In the genomic region with DNA sequence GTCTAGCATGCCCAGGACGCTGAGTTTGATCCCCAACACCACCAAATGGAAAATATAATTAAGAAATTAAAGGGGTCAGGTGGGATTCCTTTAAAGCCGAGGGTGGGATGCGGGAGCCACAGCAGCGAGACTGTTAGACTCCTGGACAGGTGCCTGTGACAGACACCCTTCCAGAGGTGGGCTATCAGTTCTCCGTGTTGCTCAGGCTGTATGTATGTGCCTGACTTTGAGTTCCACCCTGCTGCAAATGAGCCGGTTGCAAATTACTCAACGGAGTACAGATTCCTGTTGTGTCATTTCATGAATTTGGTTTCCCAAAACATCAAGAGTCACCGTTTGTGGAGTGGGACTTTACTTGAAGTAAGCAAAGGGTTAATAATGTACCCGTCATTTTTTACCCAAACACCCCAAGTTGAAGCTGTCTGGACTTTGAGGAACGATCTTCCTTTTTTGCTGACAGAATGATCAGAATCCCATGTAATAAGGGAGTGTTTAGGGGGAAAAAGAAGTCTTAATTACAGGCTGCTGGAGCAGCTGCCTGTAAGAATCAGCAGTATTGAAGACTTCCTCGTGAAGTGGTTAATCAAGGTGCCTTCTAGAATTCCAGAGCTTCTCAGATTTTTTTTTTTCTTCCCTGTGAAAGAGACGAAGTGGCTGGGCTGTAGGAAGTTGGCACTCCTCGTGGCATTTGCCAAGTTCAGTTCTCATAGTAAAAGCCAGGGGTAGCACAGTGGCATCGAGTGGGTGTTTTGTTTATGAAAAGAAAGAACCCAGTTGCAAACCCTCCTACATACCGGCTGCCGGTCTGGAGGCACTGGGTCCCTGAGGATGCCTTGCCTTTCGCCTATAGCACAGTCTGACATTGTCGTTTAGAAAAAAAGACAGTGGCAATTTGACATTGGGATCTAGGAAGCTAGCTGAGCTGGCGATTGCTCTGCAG, we compare ENCODE assay signal across 8 mouse cellular contexts. TPM values are rescaled to one million over a fixed set of nuclear protein-coding genes. Genes with fewer than 3 reads are reported as not detected.
DNase-seq lines count a peak whose midpoint lies in the region; ATAC-seq and TF ChIP-seq lines count a peak whose summit lies in the region.

No protein-coding gene starts in this region.

- H3K4me1 ChIP-seq in forebrain, embryonic 10.5 days, result peaks cover 45% of the 10 kb centered on the region
- peaks cover 58% of the 10 kb centered on the region for H3K4me1 ChIP-seq in limb, embryonic 12.5 days (replicated peaks)
- peaks cover 53% of the 10 kb centered on the region for H3K4me1 ChIP-seq in neural tube, embryonic 13.5 days (replicated peaks)

- H3K4me3 ChIP-seq in gastrocnemius, adult 2 months, result peak overlapping the region; percentile 92
- H3K4me3 ChIP-seq in C2C12 (ENCODE audit: insufficient read depth, poor library complexity, severe bottlenecking), result peak overlapping the region; percentile 72
- peak overlapping the region; percentile 95 for H3K4me3 ChIP-seq in forebrain, embryonic 10.5 days
- H3K4me3 ChIP-seq in limb, embryonic 12.5 days (replicated peaks), result peak overlapping the region; percentile 88
- H3K4me3 ChIP-seq in neural tube, embryonic 13.5 days, result peak overlapping the region; percentile 87

- H3K9ac ChIP-seq in limb, embryonic 12.5 days (replicated peaks), result peak overlapping the region; percentile 83; the same call in 1 of the 2 replicates
- peak overlapping the region; percentile 90 for H3K9ac ChIP-seq in neural tube, embryonic 13.5 days

- peak overlapping the region; percentile 53 for H3ac ChIP-seq in C2C12 (ENCODE audit: control insufficient read depth, insufficient read length, low read depth)

- TF ChIP-seq CTCF in gastrocnemius, adult 2 months (IDR thresholded peaks at IDR 0.05), result peak; percentile 5; the same call in 1 of the 2 replicates
- no peak for TF ChIP-seq CTCF in C2C12 (IDR thresholded peaks at IDR 0.05; ENCODE audit: control insufficient read depth, insufficient read depth, insufficient read length)

- peak overlapping the region; percentile 84 for H3K4me2 ChIP-seq in limb, embryonic 12.5 days
- H3K4me2 ChIP-seq in neural tube, embryonic 13.5 days, result peak overlapping the region; percentile 84

- H3K27me3 ChIP-seq in C2C12 (ENCODE audit: control insufficient read depth, insufficient read depth, insufficient read length), result no peaks in the 10 kb centered on the region
- peaks cover 10% of the 10 kb centered on the region for H3K27me3 ChIP-seq in forebrain, embryonic 10.5 days (ENCODE audit: poor library complexity, severe bottlenecking)
- H3K27me3 ChIP-seq in limb, embryonic 12.5 days, result no peaks in the 10 kb centered on the region
- H3K27me3 ChIP-seq in neural tube, embryonic 13.5 days, result no peaks in the 10 kb centered on the region

- 71% methylated on average over 19 of the region's 19 CpGs for WGBS in forebrain, embryonic 10.5 days
- WGBS in limb, embryonic 12.5 days, result 46% methylated on average over 19 of the region's 19 CpGs
- 55% methylated on average over 19 of the region's 19 CpGs for WGBS in neural tube, embryonic 13.5 days

- no peak for ATAC-seq in limb, embryonic 12.5 days (ENCODE audit: insufficient number of reproducible peaks, insufficient read depth, low FRiP score, low TSS enrichment, low read depth)
- ATAC-seq in neural tube, embryonic 13.5 days (ENCODE audit: low read depth), result no peak
- ATAC-seq in activated CD4-positive, CD25-positive, alpha-beta regulatory T cell, adult 4 months, result no peak

- peaks cover 43% of the 10 kb centered on the region for H3K79me3 ChIP-seq in C2C12 (ENCODE audit: low read depth)

- H3K9me3 ChIP-seq in forebrain, embryonic 10.5 days, result no peaks in the 10 kb centered on the region
- no peaks in the 10 kb centered on the region for H3K9me3 ChIP-seq in limb, embryonic 12.5 days
- H3K9me3 ChIP-seq in neural tube, embryonic 13.5 days, result no peaks in the 10 kb centered on the region

- H3K27ac ChIP-seq in gastrocnemius, adult 2 months, result peak overlapping the region; percentile 90
- no peak overlapping the region for H3K27ac ChIP-seq in forebrain, embryonic 10.5 days
- no peak overlapping the region for H3K27ac ChIP-seq in limb, embryonic 12.5 days
- 0 out of 2 replicates have a peak overlapping the region, but pooled peaks have one; percentile 13 for H3K27ac ChIP-seq in neural tube, embryonic 13.5 days (replicated peaks)

- H3K79me2 ChIP-seq in C2C12 (ENCODE audit: control insufficient read depth, insufficient read depth), result peaks cover 64% of the 10 kb centered on the region

- H3K36me3 ChIP-seq in C2C12 (ENCODE audit: control insufficient read depth, insufficient read depth), result no peaks in the 10 kb centered on the region
- no peaks in the 10 kb centered on the region for H3K36me3 ChIP-seq in forebrain, embryonic 10.5 days (replicated peaks)
- no peaks in the 10 kb centered on the region for H3K36me3 ChIP-seq in limb, embryonic 12.5 days
- no peaks in the 10 kb centered on the region for H3K36me3 ChIP-seq in neural tube, embryonic 13.5 days

- intact Hi-C loops in gastrocnemius, adult 2 months (cut with DNase I), result loop anchor here (5.0 kb wide), 2 partner anchors 56 to 74 kb away; no protein-coding TSS in a partner anchor

- DNase-seq in gastrocnemius, adult 2 months, result no peak
- DNase-seq in gastrocnemius, postnatal 10 days, result no peak
- no peak for DNase-seq in forebrain, embryonic 10.5 days (ENCODE audit: extremely low spot score, low spot score)
- DNase-seq in cerebellum, adult 11 months, result no peak

TF ChIP-seq in C2C12, 6 proteins besides CTCF, POLR2A, EP300 and RAD21:
- no peak for TF ChIP-seq USF1 (IDR thresholded peaks at IDR 0.05; ENCODE audit: low read depth)
- TF ChIP-seq MYOD1 (IDR thresholded peaks at IDR 0.05; ENCODE audit: control insufficient read depth, insufficient read length, low read depth), result no peak
- TF ChIP-seq FOSL1 (IDR thresholded peaks at IDR 0.05; ENCODE audit: insufficient read depth, low read length, poor library complexity, severe bottlenecking), result no peak
- no peak for TF ChIP-seq MAX (IDR thresholded peaks at IDR 0.05)
- TF ChIP-seq CEBPB (IDR thresholded peaks at IDR 0.05; ENCODE audit: low read depth), result no peak
- no peak for TF ChIP-seq MYOG (IDR thresholded peaks at IDR 0.05; ENCODE audit: control insufficient read depth, extremely low read depth, insufficient read length)

RNA-seq across cellular contexts. Expression of a gene that starts 1.4 kb away (rescaled TPM):
- total RNA-seq in gastrocnemius, adult 2 months (2021), result 10 to 100 TPM; 10.7 to 15.8 TPM
- total RNA-seq in gastrocnemius, postnatal 10 days (2021), result 10 to 100 TPM; 39.9 to 51.8 TPM
- 23.9 TPM for polyA plus RNA-seq in C2C12 (2012; fragmentation: generic; extraction: Trizol)
- polyA plus RNA-seq in forebrain, embryonic 10.5 days (2016; fragmentation: Nextera tagmentation; extraction: Ambion mirVana), result 31.2 and 31.6 TPM in 2 replicates
- 53.2 and 55.5 TPM in 2 replicates for polyA plus RNA-seq in limb, embryonic 12.5 days (2016; fragmentation: Nextera tagmentation; extraction: Ambion mirVana)
- polyA plus RNA-seq in neural tube, embryonic 13.5 days (2015; fragmentation: Nextera tagmentation; extraction: Ambion mirVana), result 43.1 and 45.2 TPM in 2 replicates
- 10 to 100 TPM; 30.3 to 32.8 TPM for polyA plus RNA-seq in activated CD4-positive, CD25-positive, alpha-beta regulatory T cell, adult 4 months (2017; shearing (Covaris generic))

Comparison
In these comparisons a context has a peak if more than half of its experiments do, and no peak if none do; other contexts are left out.
1. H3K27ac ChIP-seq: peak in gastrocnemius, adult 2 months (single experiment) and neural tube, embryonic 13.5 days (single experiment); none in forebrain, embryonic 10.5 days (single experiment) and limb, embryonic 12.5 days (single experiment).
2. Peak in every context shown above with its lines, with median percentiles within 50 percentile points of each other: H3K4me3 ChIP-seq.